Mouse (Mus musculus) adipocyte (in vitro differentiated cells): ENCODE measurements around the gene Smim15.
A peak's percentile ranks its signal among the peaks of the same experiment; 100 is the strongest.

Experiments used
- DNase-seq: peaks from one replicate; pipeline ENCODE4 v3.0.0-alpha.2; 2016; ENCODE audit warnings: low spot score

Gene Smim15

DNA sequence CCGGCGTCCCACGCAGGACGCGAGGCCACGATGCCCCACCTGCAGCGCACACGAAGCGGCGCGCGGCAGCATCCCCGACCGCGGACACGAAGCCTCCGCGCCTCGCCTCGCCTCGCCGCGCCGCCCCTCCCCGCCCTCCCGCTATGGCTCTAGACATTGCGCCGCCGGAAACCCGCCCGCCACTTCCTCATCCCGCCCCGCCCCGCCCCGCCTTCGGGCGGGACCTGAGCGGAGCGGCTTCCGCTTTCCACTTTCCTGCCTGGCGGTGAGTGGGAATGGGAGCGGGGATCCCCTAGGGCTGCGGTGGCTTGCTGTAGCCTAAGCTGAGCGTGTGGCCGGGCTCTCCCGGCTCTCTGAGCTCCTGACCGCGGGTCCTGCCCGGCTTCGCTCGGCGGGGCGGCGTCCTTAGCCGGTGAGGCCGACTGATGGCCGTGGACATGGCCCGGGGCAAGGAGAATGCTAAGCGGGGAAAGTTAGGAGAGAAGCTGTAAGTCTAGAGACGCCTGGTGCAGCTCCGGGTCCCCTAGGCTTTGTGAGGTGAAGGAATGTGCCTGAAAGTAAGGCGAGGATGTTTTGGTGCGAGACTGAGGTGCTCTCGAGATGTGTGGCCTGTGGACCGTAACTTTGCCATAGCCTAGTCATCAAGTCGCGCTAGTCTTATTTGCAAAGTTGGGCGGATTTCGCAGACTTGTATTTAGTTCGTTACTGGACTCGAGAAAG lies at the start of gene Smim15:
Gene Smim15 (plus strand): TSS at position 225 of the 720 bp plus-strand sequence.
- peak; percentile 81 for DNase-seq

DNA sequence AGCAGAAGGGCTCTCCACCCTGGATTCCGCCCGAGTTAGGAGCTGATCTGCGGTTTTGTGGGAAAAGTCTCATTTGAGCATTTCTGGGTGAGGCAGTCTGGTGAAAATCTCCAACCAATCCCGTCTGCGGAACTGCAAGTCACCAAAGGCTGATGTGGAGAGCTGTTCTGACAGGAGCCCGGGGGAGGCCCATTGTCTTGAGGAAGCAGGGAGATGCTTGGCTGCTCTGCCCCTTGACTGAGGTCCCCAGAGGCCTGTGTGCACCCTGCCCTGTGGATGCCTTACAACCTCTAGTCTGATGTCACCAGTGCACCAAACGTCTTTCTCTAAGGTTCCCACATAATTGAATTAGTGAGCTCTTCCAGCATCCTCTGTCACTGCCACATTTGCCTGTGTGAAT lies 49.0 kb upstream of the Smim15 start:
- no peak for DNase-seq

DNA sequence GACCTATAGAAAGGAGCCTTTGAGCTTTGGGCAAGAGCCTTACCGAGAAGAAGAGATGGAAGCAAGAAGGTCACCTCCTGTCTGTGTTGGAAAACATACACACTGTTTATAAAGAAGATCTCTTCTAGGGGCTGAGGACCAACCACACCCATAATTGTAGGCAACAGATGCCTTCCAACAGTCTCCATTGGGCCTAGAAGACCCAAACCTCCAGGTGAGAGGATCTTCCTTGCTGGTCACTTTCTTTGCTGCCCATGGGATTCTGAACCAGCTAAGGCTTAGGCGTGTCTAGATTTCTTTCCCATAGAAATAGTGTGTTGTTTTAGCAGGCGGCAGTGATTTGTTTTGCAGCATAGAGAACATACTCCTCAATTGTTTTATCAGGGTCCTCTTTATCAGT lies 47.9 kb upstream of the Smim15 start:
- no peak for DNase-seq

GRCm38 (mm10) chr13:108007861-108008260 lies 36.4 kb upstream of the Smim15 start:
- DNase-seq: peak; percentile 31

DNA sequence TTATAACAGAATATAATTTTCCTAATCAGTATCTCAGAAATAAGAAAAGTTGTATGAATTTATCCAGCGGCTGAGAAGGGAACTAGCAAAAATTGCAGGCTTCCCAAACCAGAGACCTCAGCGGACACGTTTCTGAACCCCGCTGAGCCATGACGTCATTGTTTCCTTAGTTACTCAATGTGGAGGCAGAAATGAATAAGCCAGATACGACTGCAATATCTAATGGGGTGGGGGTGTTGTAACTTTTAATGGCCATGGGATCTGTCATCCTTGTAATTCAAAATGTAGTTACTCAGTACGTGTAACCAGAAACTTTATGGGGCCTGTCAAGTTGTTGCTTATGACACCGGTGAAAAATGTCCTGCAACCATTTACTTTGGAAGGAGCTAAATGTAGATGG lies 31.1 kb upstream of the Smim15 start:
- DNase-seq: no peak

- no peak for DNase-seq
Observed at GRCm38 (mm10) chr13:108013839-108014238, 30.4 kb upstream of the Smim15 start.

DNA sequence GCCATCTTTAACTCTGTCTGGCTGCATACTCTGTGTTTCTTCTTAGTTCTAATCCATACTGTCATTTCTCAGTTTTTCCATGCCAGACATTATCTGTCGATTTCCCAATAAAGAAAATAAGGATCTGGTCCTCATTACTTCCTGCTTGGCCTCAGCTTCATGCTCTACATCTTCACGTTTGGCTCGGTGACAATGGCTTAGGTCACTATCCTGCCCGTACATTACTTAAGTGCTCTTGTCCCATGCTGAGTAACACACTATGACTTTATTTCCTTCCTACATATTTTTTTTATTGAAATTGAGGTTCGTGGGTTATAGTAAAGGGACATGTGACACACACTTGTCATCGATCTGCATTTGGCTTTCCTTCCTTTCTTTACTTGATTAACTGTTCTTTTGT lies 29.1 kb upstream of the Smim15 start:
- DNase-seq: no peak

DNA sequence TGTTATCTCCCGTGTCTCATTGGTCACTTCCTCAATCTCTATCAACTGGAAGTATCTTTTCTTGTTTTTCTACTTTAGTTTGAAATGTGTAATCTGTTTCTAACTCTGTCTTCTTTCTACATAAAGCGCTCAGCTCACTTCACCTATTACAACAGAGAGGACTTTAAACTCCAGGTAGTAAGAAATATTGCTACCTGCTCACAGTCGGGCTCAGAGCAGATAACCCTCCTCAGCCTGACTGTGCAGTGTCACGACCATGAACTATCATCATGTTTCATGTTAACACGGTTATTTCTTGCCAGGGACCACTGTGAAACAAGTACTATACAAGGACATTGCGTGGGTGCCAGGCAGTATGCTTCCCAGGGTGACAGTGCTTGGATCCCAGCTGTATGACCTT lies 26.9 kb upstream of the Smim15 start:
- DNase-seq: no peak

DNA sequence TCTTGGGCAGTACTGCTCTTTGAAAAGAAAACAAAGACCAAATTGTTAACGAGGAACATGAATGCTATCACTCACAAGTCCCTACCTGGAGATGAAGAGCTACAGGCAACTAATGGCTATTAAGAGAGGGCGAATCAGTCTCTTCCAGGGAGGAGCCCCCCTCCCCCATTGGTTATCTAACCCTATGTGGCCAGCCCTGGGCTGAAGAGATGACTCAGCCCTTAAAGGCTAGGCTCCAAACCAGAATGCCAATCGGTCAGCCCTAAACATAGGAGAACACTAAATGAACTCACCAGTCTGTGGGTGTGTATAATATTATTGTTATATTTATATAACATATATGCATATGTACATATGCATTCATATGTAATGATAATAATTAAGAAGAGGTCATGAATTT lies 18.4 kb upstream of the Smim15 start:
- no peak for DNase-seq

GRCm38 (mm10) chr13:108032789-108033188 lies 11.5 kb upstream of the Smim15 start:
- no peak for DNase-seq

DNA sequence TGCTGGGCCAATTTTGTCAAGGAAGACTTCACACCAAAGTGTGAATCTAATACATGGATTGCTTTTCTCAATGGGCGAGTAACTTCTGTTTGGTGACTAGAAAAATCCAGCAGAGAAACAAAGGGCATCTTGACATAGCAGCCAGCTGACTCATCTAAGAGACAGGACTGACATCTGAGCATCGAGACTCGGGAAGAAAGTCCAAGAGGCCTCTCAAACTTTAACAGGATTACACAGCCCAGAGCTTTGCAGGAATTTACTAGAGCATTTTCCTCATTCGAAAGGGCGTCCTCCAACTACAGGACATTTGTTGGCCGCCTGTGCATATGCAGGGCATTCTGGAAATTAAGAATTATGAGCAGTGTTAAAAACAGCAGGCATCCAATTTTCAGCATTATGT lies 4.9 kb upstream of the Smim15 start:
- no peak for DNase-seq

GRCm38 (mm10) chr13:108039902-108040301 lies 4.3 kb upstream of the Smim15 start:
- DNase-seq: no peak

DNA sequence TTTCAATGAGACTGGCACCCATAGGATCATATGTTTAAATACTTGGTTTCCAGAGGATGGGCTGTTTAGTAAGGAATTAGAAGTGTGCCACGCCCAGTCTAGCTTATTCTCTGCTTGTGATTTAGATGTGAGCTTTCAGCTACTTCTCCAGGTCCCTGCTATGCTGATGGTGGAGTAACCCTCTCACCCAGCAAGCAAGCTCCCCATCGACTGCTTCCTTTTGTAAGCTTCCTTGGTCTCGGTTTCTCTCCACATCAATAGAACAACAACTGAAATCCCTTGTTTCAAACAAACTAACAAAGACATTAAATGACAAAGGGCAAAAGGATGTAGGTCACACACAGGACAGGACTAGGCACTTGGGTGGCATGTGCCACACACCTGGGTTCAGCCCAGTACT lies 3.8 kb upstream of the Smim15 start:
- DNase-seq: no peak

GRCm38 (mm10) chr13:108041358-108041757 lies 2.9 kb upstream of the Smim15 start:
- peak; percentile 67 for DNase-seq

- peak; percentile 84 for DNase-seq
Observed at GRCm38 (mm10) chr13:108043431-108044221, 620 bp upstream of the Smim15 start.

- no peak for DNase-seq
Observed at GRCm38 (mm10) chr13:108045646-108046045, 1.4 kb downstream of the Smim15 start.

GRCm38 (mm10) chr13:108046071-108046470 lies 1.8 kb downstream of the Smim15 start:
- DNase-seq: no peak

GRCm38 (mm10) chr13:108046891-108047290 lies 2.6 kb downstream of the Smim15 start:
- no peak for DNase-seq

DNA sequence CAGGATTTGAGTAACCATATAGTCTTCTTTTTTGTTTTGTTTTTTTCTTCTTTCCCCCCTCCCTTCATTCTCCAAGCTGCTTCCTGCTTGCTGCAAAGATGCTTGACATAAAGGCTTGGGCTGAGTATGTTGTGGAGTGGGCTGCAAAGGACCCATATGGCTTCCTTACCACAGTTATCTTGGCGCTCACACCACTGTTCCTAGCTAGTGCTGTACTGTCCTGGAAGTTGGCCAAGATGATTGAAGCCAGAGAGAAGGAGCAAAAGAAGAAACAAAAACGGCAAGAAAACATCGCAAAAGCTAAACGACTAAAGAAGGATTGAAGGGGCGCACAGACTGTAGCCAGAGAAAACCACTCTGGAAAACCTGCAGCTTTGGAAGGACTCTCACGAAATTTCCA lies 3.1 kb downstream of the Smim15 start:
- peak; percentile 20 for DNase-seq

- no peak for DNase-seq
Observed at GRCm38 (mm10) chr13:108056896-108057295, 12.7 kb downstream of the Smim15 start.

DNA sequence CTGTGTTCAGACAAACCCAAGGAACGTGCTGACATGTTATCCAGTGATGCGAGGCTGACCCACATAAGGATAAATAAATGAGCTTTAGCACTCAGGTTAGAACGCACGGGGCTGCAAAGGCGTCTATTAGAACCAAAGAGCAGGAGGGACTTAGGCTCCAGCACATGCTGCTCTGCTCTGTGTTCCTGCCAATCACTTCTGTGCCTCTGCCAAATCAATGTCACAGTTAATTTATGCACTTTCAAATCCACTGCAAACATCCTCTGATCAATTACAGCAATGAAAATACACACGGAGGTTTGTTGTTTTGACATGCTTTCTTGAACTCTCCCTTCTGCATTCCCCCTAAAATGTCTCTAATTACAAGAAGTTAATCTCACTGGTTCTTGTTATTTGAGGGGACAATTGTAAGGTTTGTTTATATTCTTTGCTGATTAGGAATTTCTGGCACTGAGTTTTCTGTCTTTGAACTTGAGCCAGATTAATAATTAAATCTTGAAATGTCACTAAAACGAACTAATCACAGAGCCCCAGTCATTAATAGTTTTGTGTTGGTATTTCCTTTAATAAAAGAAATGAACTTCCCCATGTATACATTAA lies 16.1 kb downstream of the Smim15 start:
- no peak for DNase-seq

DNA sequence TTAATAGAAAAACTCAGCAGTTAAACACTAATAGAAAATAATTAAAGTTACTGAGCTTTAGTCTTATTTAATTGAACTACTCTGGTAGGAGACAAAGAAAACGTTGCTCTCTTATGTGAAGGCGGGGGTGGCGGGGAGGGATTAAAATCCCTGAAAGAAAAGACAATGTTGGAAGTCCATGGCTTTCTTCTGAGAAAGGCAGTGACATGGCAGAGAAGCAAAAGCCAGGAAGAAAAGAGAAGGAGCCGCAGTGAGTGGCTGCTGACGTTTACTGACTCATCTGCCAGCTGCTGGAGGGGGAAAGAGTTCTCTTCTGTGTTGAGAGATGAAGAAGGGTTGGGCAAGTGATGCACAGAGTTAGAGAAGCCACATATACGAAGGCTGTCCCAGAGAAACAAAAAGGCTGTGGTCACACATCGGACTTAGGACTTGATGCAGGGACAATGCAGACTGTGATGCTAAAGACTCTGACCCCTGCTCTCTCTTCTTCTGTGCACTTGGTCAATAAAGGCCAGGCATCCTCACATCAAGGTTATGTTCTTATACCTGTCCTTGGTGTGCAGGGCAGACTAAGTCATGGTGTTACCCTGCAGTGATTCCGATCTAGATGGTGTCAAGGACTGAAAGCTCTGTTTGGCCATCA lies 16.8 kb downstream of the Smim15 start:
- no peak for DNase-seq

- no peak for DNase-seq
Observed at GRCm38 (mm10) chr13:108062900-108063299, 18.7 kb downstream of the Smim15 start.
